Mouse (Mus musculus) layer of hippocampus, postnatal 10 days (tissue): ENCODE data around the gene Postn. TPM values are rescaled to one million over a fixed set of nuclear protein-coding genes. Genes with fewer than 3 reads are reported as not detected.

ENCODE experiments used
- DNase-seq, 2 experiments: peaks; one replicate each; pipeline ENCODE4 v3.0.0; 2021; ENCODE audit warnings: low spot score in 2 of 2
- total RNA-seq, 2 experiments: library from RNA; stranded (reverse); gene quantifications; 2 replicates each; pipeline ENCODE4 v1.2.3; 2021

The Postn gene
- total RNA-seq, 2 experiments from 2014 or later: 4.6 to 5.2 TPM

- no peak for DNase-seq
These were observed 57.0 kb downstream of the Postn start for GRCm38 (mm10) chr3:54417833-54418386.

DNA sequence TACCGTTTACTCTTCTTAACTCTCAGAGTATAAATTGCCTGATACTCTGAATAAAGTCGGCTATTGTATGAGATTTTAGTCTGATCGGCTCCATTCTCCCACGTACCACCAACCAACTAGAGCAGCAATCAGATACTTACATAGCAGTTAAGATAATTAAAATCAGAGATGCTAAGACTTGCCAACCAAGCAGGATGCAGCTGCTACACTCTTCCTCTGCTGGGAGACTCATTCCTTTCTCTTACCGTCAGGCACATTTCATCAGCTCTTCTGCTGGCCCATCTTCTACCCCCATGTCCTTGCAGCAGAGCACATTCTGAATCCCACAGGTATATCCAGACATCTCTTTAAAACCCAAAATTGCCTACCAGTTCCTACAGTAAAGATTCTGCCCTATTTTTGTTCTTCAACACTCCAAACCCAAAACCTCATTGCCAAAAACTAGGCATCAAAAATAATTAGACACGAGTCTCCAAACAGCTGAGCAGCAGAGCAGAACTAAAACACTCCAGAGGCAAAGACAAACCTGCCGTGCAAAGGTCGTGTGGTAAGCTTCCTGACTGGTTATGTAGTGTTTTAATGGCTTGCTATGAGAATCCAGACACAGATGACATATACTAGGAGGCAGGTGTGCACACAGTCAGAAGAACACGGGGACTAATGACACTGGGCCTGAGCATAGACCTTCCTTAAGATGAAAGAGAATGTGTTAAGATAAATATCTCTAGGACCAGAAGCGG, 59.5 kb downstream of the Postn start:
- DNase-seq: no peak

DNA sequence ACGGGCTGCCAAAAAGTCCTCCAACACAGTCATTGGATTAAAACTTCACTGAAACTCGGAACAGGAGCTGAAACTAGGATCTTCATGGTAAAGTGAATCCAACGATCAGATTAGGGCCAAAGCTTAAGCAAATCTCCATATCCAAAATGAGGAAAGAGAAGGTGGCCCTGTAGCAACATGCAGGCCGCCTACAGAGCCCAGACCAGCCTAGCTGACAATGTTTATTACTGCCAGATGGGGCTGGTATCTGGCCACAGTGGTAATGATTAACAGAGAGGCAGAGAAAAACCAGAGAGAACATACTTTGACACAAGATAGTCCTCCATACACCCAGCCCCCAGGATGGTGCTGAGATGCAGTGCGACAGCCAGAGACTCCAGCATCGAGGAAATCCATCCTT, 60.1 kb downstream of the Postn start:
- no peak for DNase-seq

DNA sequence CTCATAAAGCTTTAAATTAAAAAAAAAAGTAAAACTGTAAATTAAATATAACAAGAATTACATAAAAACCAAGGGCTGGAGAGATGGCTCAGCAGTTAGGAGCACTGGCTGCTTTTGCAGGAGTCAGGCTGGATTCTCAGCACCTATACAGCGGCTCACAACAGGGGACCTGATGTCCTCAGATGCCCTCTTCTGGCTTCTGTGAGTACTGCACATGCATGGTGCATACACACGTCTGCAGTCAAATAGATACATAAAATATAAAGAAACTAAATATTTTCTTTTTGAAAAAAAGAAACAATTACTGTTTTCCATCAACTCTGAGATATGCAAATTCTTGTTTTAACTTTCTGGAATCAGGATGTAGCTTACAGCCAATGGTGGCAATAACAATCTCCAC, 60.8 kb downstream of the Postn start:
- DNase-seq: no peak

- no peak for DNase-seq
These were observed 63.2 kb downstream of the Postn start for GRCm38 (mm10) chr3:54424146-54424545.

DNA sequence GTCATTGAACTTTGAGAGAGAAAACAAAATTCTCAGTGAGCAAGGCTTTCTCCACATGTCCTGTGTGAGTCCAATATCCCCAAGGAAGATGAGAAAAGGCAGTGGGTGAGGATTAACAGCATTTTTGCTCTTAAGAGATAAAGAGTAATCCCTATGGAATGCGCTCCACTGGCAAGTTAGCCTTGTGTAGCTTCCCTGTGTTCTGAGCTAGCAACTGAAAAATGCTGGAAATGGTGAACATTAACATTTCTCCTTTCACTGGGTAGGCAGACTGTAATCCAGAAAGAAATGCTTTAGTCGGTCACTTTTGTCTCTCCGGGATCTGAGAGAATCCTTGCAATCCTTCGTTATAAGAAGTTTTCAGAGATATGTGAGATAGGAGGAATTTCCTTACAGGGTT, 70.8 kb downstream of the Postn start:
- DNase-seq: no peak

GRCm38 (mm10) chr3:54432167-54432566, 71.3 kb downstream of the Postn start:
- no peak for DNase-seq

- DNase-seq: no peak
These were observed 71.7 kb downstream of the Postn start for GRCm38 (mm10) chr3:54432605-54433004.

DNA sequence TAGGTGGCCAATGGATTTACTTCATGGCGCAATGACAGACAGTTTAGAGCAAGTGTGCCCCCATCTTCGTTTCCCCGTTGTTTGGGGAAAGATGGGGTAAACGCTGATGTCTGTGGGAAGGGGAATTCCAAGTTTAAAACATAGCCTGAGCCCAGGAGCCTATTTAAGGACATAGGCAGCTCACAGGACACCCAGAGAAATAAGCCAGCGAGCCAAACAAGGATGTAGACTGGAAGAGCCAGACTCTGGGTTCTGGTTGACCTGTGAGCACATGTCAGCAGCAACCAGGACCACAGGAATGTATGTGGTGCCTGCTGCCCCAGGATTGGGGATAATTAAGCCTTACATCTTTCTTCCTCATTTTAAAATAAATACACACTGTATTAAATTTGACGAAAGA, 73.7 kb downstream of the Postn start:
- no peak for DNase-seq

DNA sequence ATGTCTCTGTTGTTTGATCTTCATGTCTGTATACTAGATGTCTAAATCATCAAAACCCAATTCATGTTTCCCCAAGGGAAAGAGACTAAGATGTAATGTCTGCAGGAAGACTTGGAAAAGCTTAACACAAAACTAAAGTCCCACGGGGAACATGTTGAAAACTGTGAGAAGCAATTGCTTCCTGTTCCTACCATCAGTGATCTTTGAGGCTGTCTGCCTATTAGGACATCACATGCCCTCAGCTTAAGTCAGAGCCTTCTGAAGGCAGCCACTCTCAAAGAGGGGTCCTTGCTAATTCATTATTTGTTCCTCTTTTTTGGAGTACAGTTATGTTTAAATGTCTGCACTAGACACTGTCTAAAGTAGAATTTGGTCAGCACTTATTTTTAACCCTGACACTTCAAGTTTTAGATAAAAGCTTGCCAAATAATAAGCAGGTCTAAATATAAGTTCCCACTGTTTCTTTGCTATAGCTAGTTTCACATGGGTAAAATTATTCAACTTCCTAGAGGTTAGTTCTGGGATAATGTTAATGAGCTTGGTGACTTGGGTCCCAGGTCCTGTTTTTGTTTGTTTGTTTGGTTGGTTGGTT, 75.6 kb downstream of the Postn start:
- DNase-seq: no peak

Other genes starting within 250 kb of the Postn start
- gene Trpc4, start 205.1 kb upstream of the Postn start, total RNA-seq: 10 to 100 TPM; 58.7 to 59.8 TPM